Mouse (Mus musculus) limb, embryonic 14.5 days (tissue): Measurements from ENCODE around the gene Mtch2. TPM values are rescaled to one million over a fixed set of nuclear protein-coding genes. Genes with fewer than 3 reads are reported as not detected.
A peak's percentile ranks its signal among the peaks of the same experiment; 100 is the strongest.

Experiments used
- ATAC-seq: fragments of 200-750 bp; cut with Nextera tagmentation; 2 replicates; pipeline ENCODE4 v1.8.0; 2017; ENCODE audit warnings: low read depth, moderate number of reproducible peaks, moderate TSS enrichment; ENCODE audit not compliant: low FRiP score
- DNase-seq: peaks from one replicate; pipeline ENCODE4 v3.0.0-alpha.2; 2015; ENCODE audit warnings: low spot score
- H3K27ac ChIP-seq: fragments of 300-500 bp; sonication (generic); replicated peaks from 2 replicates; pipeline ENCODE4 v1.5.1; 2014; ENCODE audit warnings: low read depth, mild to moderate bottlenecking, low read length, moderate library complexity, mixed read lengths
- H3K27me3 ChIP-seq: fragments of 300-500 bp; sonication (generic); 2 replicates; pipeline ENCODE4 v1.6.1; 2014; ENCODE audit warnings: low read length, mixed read lengths; ENCODE audit not compliant: control insufficient read depth, insufficient read depth
- H3K36me3 ChIP-seq: fragments of 300-500 bp; sonication (generic); 2 replicates; pipeline ENCODE4 v1.6.1; 2014; ENCODE audit warnings: mild to moderate bottlenecking, low read length, moderate library complexity, mixed read lengths; ENCODE audit not compliant: control insufficient read depth, insufficient read depth
- H3K4me1 ChIP-seq: fragments of 300-500 bp; sonication (generic); 2 replicates; pipeline ENCODE4 v1.6.1; 2014; ENCODE audit warnings: antibody characterized with exemption, low read length, mixed read lengths; ENCODE audit not compliant: control insufficient read depth, insufficient read depth
- H3K4me2 ChIP-seq: fragments of 300-500 bp; sonication (generic); replicated peaks from 2 replicates; pipeline ENCODE4 v1.6.1; 2014; ENCODE audit warnings: low read depth, mild to moderate bottlenecking, low read length, moderate library complexity; ENCODE audit not compliant: severe bottlenecking
- H3K4me3 ChIP-seq: fragments of 300-500 bp; sonication (generic); replicated peaks from 2 replicates; pipeline ENCODE4 v1.5.1; 2014; ENCODE audit warnings: low read length
- H3K9ac ChIP-seq: fragments of 300-500 bp; sonication (generic); 2 replicates; pipeline ENCODE4 v1.6.1; 2014; ENCODE audit warnings: mild to moderate bottlenecking, low read depth, low read length, moderate library complexity; ENCODE audit not compliant: severe bottlenecking
- H3K9me3 ChIP-seq: fragments of 300-500 bp; sonication (generic); 2 replicates; pipeline ENCODE4 v1.6.1; 2016; ENCODE audit warnings: low read length; ENCODE audit not compliant: control insufficient read depth
- POLR2A ChIP-seq: fragments of 200-500 bp; IDR thresholded peaks from 2 replicates; pipeline ENCODE4 v1.8.0; 2012; ENCODE audit warnings: inconsistent platforms, mild to moderate bottlenecking, moderate library complexity, borderline replicate concordance; ENCODE audit not compliant: insufficient read depth, insufficient read length; ENCODE audit errors: extremely low read depth
- WGBS: fragments of 180-500 bp; shearing (Covaris S2); extraction: QIAGEN DNeasy Blood & Tissue Kit; methylation state at CpG from one replicate; pipeline ENCODE4 v1.1.7; 2014; 5-methylcytosine and 5-hydroxymethylcytosine counted together
- polyA plus RNA-seq, 2 experiments: library from polyadenylated mRNA; depleted of rRNA in 1 of 2; stranded (reverse) in 1 of 2; unstranded in 1 of 2; fragments of >200 nt; fragmentation: Nextera tagmentation in 1 of 2; extraction: Ambion mirVana in 1 of 2; gene quantifications; 2 replicates each; pipeline versions ENCODE4 v1.2.1 to v1.2.3; 2012 to 2014

The Mtch2 gene
- polyA plus RNA-seq, 2 experiments: 120 to 210 TPM

- Histone ChIP-seq H3K27ac (no peak overlapping the region), H3K36me3 (peaks cover 2% of the 10 kb centered on the region; the same call in 1 of the 2 replicates), H3K9me3 (no peaks in the 10 kb centered on the region), H3K4me2 (no peak overlapping the region), H3K4me3 (no peak overlapping the region), H3K4me1 (peaks cover 9% of the 10 kb centered on the region), H3K27me3 (no peaks in the 10 kb centered on the region), H3K9ac (no peak overlapping the region)
- 84% methylated on average over 5 of the region's 5 CpGs for WGBS
- ATAC-seq: no peak
- no peak for TF ChIP-seq POLR2A
- no peak for DNase-seq
Observed at GRCm38 (mm10) chr2:90845234-90845633, 1.7 kb upstream of the Mtch2 start.

- no peak for DNase-seq
- 56% methylated on average over 6 of the region's 6 CpGs for WGBS
- H3K4me3 ChIP-seq: peak overlapping the region; percentile 94
- H3K27me3 ChIP-seq: no peaks in the 10 kb centered on the region
- ATAC-seq: no peak
- TF ChIP-seq POLR2A: no peak
- H3K27ac ChIP-seq: no peak overlapping the region
- H3K36me3 ChIP-seq: peaks cover 12% of the 10 kb centered on the region
- no peaks in the 10 kb centered on the region for H3K9me3 ChIP-seq
- peaks cover 9% of the 10 kb centered on the region for H3K4me1 ChIP-seq
- peak overlapping the region; percentile 86; the same call in 1 of the 2 replicates for H3K9ac ChIP-seq
- peak overlapping the region; percentile 53 for H3K4me2 ChIP-seq
Observed at GRCm38 (mm10) chr2:90846171-90846570, 784 bp upstream of the Mtch2 start.

GRCm38 (mm10) chr2:90846597-90846954, 379 bp upstream of the Mtch2 start:
- WGBS: 2% methylated on average over 8 of the region's 8 CpGs

GRCm38 (mm10) chr2:90847681-90848050, 711 bp downstream of the Mtch2 start:
- Histone ChIP-seq H3K4me1 (peaks cover 9% of the 10 kb centered on the region), H3K36me3 (peaks cover 27% of the 10 kb centered on the region), H3K27me3 (no peaks in the 10 kb centered on the region), H3K4me3 (peak overlapping the region; percentile 94), H3K9me3 (no peaks in the 10 kb centered on the region), H3K4me2 (peak overlapping the region; percentile 53), H3K9ac (peak overlapping the region; percentile 86), H3K27ac (peak overlapping the region; percentile 71)
- no peak for TF ChIP-seq POLR2A
- WGBS: under 1% methylated on average over 13 of the region's 13 CpGs
- DNase-seq (no peak), ATAC-seq (no peak)

More at GRCm38 (mm10) chr2:90846597-90846954, 379 bp upstream of the Mtch2 start:
- H3K36me3 ChIP-seq: peaks cover 16% of the 10 kb centered on the region
- peak overlapping the region; percentile 53 for H3K4me2 ChIP-seq
- TF ChIP-seq POLR2A: no peak
- H3K27me3 ChIP-seq: no peaks in the 10 kb centered on the region
- peaks cover 9% of the 10 kb centered on the region for H3K4me1 ChIP-seq
- H3K9me3 ChIP-seq: no peaks in the 10 kb centered on the region
- peak overlapping the region; percentile 86 for H3K9ac ChIP-seq
- no peak for DNase-seq
- H3K4me3 ChIP-seq: peak overlapping the region; percentile 94
- peak; percentile 53 for ATAC-seq
- H3K27ac ChIP-seq: peak overlapping the region; percentile 15

GRCm38 (mm10) chr2:90848331-90848730, 1.4 kb downstream of the Mtch2 start:
- no peak for TF ChIP-seq POLR2A
- 85% methylated on average over 5 of the region's 5 CpGs for WGBS
- Histone ChIP-seq H3K4me1 (peaks cover 9% of the 10 kb centered on the region), H3K9ac (peak overlapping the region; percentile 86; the same call in 1 of the 2 replicates), H3K36me3 (peaks cover 33% of the 10 kb centered on the region), H3K4me3 (peak overlapping the region; percentile 94; the same call in 1 of the 2 replicates), H3K27me3 (no peaks in the 10 kb centered on the region), H3K27ac (no peak overlapping the region), H3K4me2 (peak overlapping the region; percentile 53), H3K9me3 (no peaks in the 10 kb centered on the region)
- DNase-seq (no peak), ATAC-seq (no peak)

- Histone ChIP-seq H3K4me2 (no peak overlapping the region), H3K27me3 (no peaks in the 10 kb centered on the region), H3K4me3 (no peak overlapping the region), H3K36me3 (peaks cover 52% of the 10 kb centered on the region), H3K4me1 (peaks cover 9% of the 10 kb centered on the region), H3K9me3 (no peaks in the 10 kb centered on the region), H3K9ac (no peak overlapping the region), H3K27ac (no peak overlapping the region)
- 92% methylated on average over 1 of the region's 1 CpGs for WGBS
- no peak for DNase-seq
- TF ChIP-seq POLR2A: no peak
- ATAC-seq: no peak
Observed at GRCm38 (mm10) chr2:90850401-90850800, 3.4 kb downstream of the Mtch2 start.
